Mouse (Mus musculus) liver, postnatal 0 days (tissue): ENCODE data around the gene Cgrrf1. TPM values are rescaled to one million over a fixed set of nuclear protein-coding genes. Genes with fewer than 3 reads are reported as not detected.
A peak's percentile ranks its signal among the peaks of the same experiment; 100 is the strongest.

Source experiments
- ATAC-seq: fragments of 200-750 bp; cut with Nextera tagmentation; 2 replicates; pipeline ENCODE4 v1.8.0; 2017; ENCODE audit warnings: mild to moderate bottlenecking, moderate library complexity
- DNase-seq: peaks from one replicate; pipeline ENCODE4 v3.0.0-alpha.2; 2016
- H3K27ac ChIP-seq: fragments of 300-500 bp; sonication (generic); 2 replicates; pipeline ENCODE4 v1.5.1; 2014; ENCODE audit warnings: antibody characterized with exemption, moderate library complexity, mild to moderate bottlenecking, low read depth
- H3K27me3 ChIP-seq: fragments of 300-500 bp; sonication (generic); 2 replicates; pipeline ENCODE4 v1.6.1; 2014; ENCODE audit warnings: low read length, control low read depth, mixed read lengths; ENCODE audit not compliant: insufficient read depth
- H3K36me3 ChIP-seq: fragments of 300-500 bp; sonication (generic); replicated peaks from 2 replicates; pipeline ENCODE4 v1.6.1; 2014; ENCODE audit warnings: mild to moderate bottlenecking, control low read depth, low read length, moderate library complexity, mixed read lengths; ENCODE audit not compliant: insufficient read depth
- H3K4me1 ChIP-seq: fragments of 300-500 bp; sonication (generic); 2 replicates; pipeline ENCODE4 v1.6.1; 2014; ENCODE audit warnings: antibody characterized with exemption, mild to moderate bottlenecking, control low read depth; ENCODE audit not compliant: insufficient read depth
- H3K4me2 ChIP-seq: fragments of 300-500 bp; sonication (generic); 2 replicates; pipeline ENCODE4 v1.6.1; 2014; ENCODE audit warnings: low read depth, mild to moderate bottlenecking, low read length, moderate library complexity, mixed read lengths
- H3K4me3 ChIP-seq: fragments of 300-500 bp; sonication (generic); 2 replicates; pipeline ENCODE4 v1.5.1; 2014; ENCODE audit warnings: low read depth, low read length
- H3K9ac ChIP-seq: fragments of 300-500 bp; sonication (generic); replicated peaks from 2 replicates; pipeline ENCODE4 v1.6.1; 2014; ENCODE audit warnings: mild to moderate bottlenecking, moderate library complexity
- H3K9me3 ChIP-seq: fragments of 300-500 bp; sonication (generic); 2 replicates; pipeline ENCODE4 v1.6.1; 2016; ENCODE audit warnings: mild to moderate bottlenecking, control low read depth, low read length, mixed read lengths
- CTCF ChIP-seq: sonication (generic); IDR thresholded peaks from 2 replicates; pipeline ENCODE4 v1.5.1; 2016; ENCODE audit warnings: antibody characterized with exemption, low read depth
- EP300 ChIP-seq: IDR thresholded peaks from 2 replicates; pipeline ENCODE4 v1.6.1; 2016; ENCODE audit warnings: antibody characterized with exemption, low read depth, mild to moderate bottlenecking
- WGBS: fragments of 180-500 bp; shearing (Covaris S2); extraction: QIAGEN DNeasy Blood & Tissue Kit; methylation state at CpG from one replicate; pipeline ENCODE4 v1.1.7; 2014; ENCODE audit not compliant: insufficient replicate concordance; 5-methylcytosine and 5-hydroxymethylcytosine counted together
- polyA plus RNA-seq: library from polyadenylated mRNA; unstranded; fragments of >200 nt; fragmentation: Nextera tagmentation; extraction: Ambion mirVana; gene quantifications from 2 replicates; pipeline ENCODE4 v1.2.1, GENCODE M21; 2015

Cgrrf1 gene
- polyA plus RNA-seq, 1 experiment from 2014 or later = 34.8 TPM

DNA sequence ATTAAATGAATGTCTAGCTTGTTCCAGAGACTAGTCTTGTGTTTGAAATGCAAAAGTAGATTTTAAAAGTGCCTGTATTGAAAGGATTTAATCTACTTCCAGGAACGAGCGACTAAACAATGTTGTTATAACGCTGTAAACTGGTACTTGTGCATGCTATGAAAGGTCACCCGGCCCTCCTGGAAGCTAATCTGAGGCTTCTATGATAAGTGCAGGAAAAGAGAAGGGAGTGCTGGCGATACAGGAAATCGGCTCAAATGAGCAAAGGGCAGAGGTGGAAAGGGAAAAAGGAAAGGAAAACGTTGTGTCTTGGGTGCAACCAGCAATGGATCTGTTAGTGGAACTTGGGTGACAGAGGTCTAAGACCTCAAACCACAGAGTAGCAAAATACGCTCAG is 43.4 kb upstream of the Cgrrf1 start:
- no peak for ATAC-seq
- Histone ChIP-seq H3K36me3 (peaks cover 10% of the 10 kb centered on the region; the same call in 1 of the 2 replicates), H3K9me3 (no peaks in the 10 kb centered on the region), H3K4me2 (peak overlapping the region; percentile 80), H3K27ac (0 out of 2 replicates have a peak overlapping the region, but pooled peaks have one; percentile 35), H3K27me3 (no peaks in the 10 kb centered on the region), H3K4me3 (peak overlapping the region; percentile 84), H3K9ac (no peak overlapping the region), H3K4me1 (peaks cover 11% of the 10 kb centered on the region)
- 14% methylated on average over 8 of the region's 8 CpGs for WGBS
- TF ChIP-seq CTCF (no peak), EP300 (no peak)
- no peak for DNase-seq

- no peak overlapping the region for H3K4me2 ChIP-seq
- TF ChIP-seq EP300 = no peak
- TF ChIP-seq CTCF = peak; percentile 66
- H3K27me3 ChIP-seq = no peaks in the 10 kb centered on the region
- no peak overlapping the region for H3K4me3 ChIP-seq
- no peaks in the 10 kb centered on the region for H3K9me3 ChIP-seq
- no peak overlapping the region for H3K27ac ChIP-seq
- 59% methylated on average over 4 of the region's 4 CpGs for WGBS
- DNase-seq (peak; percentile 40), ATAC-seq (no peak)
- no peak overlapping the region for H3K9ac ChIP-seq
- peaks cover 11% of the 10 kb centered on the region for H3K4me1 ChIP-seq
- peaks cover under 1% of the 10 kb centered on the region; the same call in 1 of the 2 replicates for H3K36me3 ChIP-seq
These were observed 41.6 kb upstream of the Cgrrf1 start for GRCm38 (mm10) chr14:46790303-46790702.

- WGBS = 91% methylated on average over 6 of the region's 6 CpGs
- Histone ChIP-seq H3K36me3 (no peaks in the 10 kb centered on the region), H3K9ac (no peak overlapping the region), H3K4me2 (no peak overlapping the region), H3K9me3 (no peaks in the 10 kb centered on the region), H3K27me3 (no peaks in the 10 kb centered on the region), H3K4me1 (peaks cover 11% of the 10 kb centered on the region), H3K27ac (no peak overlapping the region), H3K4me3 (no peak overlapping the region)
- no peak for TF ChIP-seq CTCF
- no peak for TF ChIP-seq EP300
- DNase-seq = no peak
- ATAC-seq = no peak
These were observed 41.2 kb upstream of the Cgrrf1 start for GRCm38 (mm10) chr14:46790723-46791122.

GRCm38 (mm10) chr14:46794157-46794556 is 37.8 kb upstream of the Cgrrf1 start:
- no peak for DNase-seq
- WGBS = 67% methylated on average over 5 of the region's 5 CpGs
- H3K4me2 ChIP-seq = no peak overlapping the region
- no peaks in the 10 kb centered on the region for H3K36me3 ChIP-seq
- no peaks in the 10 kb centered on the region for H3K4me1 ChIP-seq
- no peak overlapping the region for H3K4me3 ChIP-seq
- H3K9me3 ChIP-seq = no peaks in the 10 kb centered on the region
- no peaks in the 10 kb centered on the region for H3K27me3 ChIP-seq
- H3K9ac ChIP-seq = no peak overlapping the region
- no peak for TF ChIP-seq CTCF
- 0 out of 2 replicates have a peak, but pooled peaks have one; percentile 30 for TF ChIP-seq EP300
- peak; percentile 25; the same call in 1 of the 2 replicates for ATAC-seq
- no peak overlapping the region for H3K27ac ChIP-seq

- peak overlapping the region; percentile 66; the same call in 1 of the 2 replicates for H3K27ac ChIP-seq
- no peak overlapping the region for H3K4me3 ChIP-seq
- WGBS = 69% methylated on average over 3 of the region's 3 CpGs
- DNase-seq (peak; percentile 44), ATAC-seq (peak; percentile 86)
- no peak for TF ChIP-seq EP300
- TF ChIP-seq CTCF = no peak
- H3K27me3 ChIP-seq = no peaks in the 10 kb centered on the region
- H3K9ac ChIP-seq = no peak overlapping the region
- no peaks in the 10 kb centered on the region for H3K9me3 ChIP-seq
- H3K4me2 ChIP-seq = peak overlapping the region; percentile 34
- H3K36me3 ChIP-seq = no peaks in the 10 kb centered on the region
- H3K4me1 ChIP-seq = peaks cover 6% of the 10 kb centered on the region
These were observed 31.1 kb upstream of the Cgrrf1 start for GRCm38 (mm10) chr14:46800684-46801345.

GRCm38 (mm10) chr14:46803259-46803658 is 28.7 kb upstream of the Cgrrf1 start:
- 73% methylated on average over 4 of the region's 4 CpGs for WGBS
- Histone ChIP-seq H3K4me1 (peaks cover 6% of the 10 kb centered on the region), H3K4me3 (no peak overlapping the region), H3K27me3 (no peaks in the 10 kb centered on the region), H3K27ac (no peak overlapping the region), H3K36me3 (peaks cover 4% of the 10 kb centered on the region; the same call in 1 of the 2 replicates), H3K4me2 (no peak overlapping the region), H3K9ac (no peak overlapping the region), H3K9me3 (no peaks in the 10 kb centered on the region)
- ATAC-seq (no peak), DNase-seq (no peak)
- TF ChIP-seq EP300 (no peak), CTCF (no peak)
